Mouse (Mus musculus): ENCODE data around the gene Rap1gds1.

The Rap1gds1 gene

DNA sequence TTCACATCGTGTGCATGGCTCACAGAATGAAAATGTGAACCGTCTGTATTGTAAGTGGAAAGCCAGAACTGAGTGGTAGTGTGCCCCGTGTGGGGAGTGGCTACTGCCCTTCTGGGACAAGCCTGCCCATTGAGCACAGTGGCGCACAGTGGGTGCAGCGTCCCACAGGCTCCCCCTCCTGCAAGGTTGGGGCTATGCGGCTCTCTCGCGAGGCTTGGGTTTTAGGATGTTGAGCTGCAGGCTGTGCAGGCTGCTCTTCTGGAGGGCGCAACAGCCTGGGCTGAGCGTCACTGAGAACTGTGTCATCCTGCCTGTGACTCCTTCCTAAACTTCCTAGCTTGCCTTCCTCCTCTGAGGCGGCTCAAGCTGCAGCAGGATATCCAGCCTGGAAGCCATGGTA, 177.5 kb downstream of the Rap1gds1 start:
- H3K36me3 ChIP-seq (ENCODE audit: control insufficient read depth, insufficient read depth, low read length, poor library complexity, severe bottlenecking): no peaks in the 10 kb centered on the region
- no peak for DNase-seq (ENCODE audit: low read depth, low spot score)
- no peaks in the 10 kb centered on the region for H3K27me3 ChIP-seq (ENCODE audit: control insufficient read depth, insufficient read depth, low read length, poor library complexity, severe bottlenecking)

DNA sequence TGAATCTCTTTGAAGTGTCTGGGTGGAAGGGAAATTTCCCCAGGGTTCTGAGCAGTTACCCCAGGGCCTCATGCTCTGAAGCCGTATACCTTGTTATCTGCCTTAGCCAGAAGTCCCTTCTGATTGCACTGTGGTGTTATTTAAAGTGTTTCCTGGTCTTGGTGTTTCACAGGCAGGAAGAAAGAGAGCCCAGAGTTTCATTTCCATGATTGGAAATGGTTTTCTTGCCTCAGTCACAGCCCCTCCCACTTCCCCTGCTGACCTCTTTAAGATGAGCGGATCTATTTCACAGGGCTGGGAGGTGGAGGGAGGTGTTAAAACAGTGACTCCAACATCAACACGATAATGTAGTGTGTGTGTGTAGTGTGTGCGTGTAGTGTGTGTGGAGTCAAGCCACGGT, 181.5 kb downstream of the Rap1gds1 start:
- H3K27me3 ChIP-seq (ENCODE audit: control insufficient read depth, insufficient read depth, low read length, poor library complexity, severe bottlenecking): no peaks in the 10 kb centered on the region
- H3K36me3 ChIP-seq (ENCODE audit: control insufficient read depth, insufficient read depth, low read length, poor library complexity, severe bottlenecking): no peaks in the 10 kb centered on the region
- no peak for DNase-seq (ENCODE audit: low read depth, low spot score)

DNA sequence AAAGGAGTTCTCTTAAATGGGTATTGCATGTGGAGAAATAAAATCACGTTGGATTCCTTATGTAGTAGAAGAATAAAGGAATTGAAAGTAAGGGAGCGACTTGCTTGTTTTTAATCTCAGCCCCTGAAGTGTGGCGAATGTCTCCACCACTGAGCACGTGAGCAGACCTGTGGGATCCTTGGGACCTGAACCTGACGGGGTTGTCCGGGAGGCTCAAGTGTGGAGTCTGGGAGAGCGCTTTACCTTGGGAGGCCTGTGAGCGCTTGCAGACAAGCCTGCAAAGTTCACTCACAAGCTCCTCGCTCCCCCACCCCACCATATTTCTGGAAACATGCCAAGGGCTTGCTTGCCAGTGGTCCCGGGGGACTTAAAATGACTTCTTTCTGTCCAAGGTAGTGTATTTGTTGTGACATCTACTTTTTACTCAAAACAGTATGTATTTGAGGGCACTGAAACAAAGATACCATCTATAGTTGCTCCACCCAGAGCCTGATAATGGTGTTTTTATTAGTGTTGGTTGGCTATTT, 185.2 kb downstream of the Rap1gds1 start:
- Histone ChIP-seq H3K36me3 (ENCODE audit: control insufficient read depth, insufficient read depth, low read length, poor library complexity, severe bottlenecking) (no peaks in the 10 kb centered on the region), H3K27me3 (ENCODE audit: control insufficient read depth, insufficient read depth, low read length, poor library complexity, severe bottlenecking) (no peaks in the 10 kb centered on the region)
- DNase-seq (ENCODE audit: low read depth, low spot score): no peak

DNA sequence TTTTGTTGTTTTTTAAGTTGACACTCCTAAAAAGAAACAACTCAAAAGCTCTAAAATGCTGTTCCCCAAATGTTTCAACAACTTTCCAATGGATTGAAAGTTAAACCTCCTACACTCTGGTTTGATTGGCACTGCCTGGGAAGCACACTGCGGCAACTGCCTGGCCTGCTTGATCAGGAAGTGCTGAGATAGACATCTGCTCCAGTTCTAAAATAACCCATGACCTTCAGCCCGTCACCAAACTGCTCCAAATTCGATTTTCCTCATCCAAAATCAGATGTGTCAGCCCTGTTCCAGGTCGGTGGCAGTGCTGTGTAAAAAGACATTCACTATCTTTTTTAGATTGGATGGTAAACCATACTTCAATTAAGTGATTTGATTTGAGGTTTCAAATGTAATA, 185.8 kb downstream of the Rap1gds1 start:
- no peaks in the 10 kb centered on the region for H3K27me3 ChIP-seq (ENCODE audit: control insufficient read depth, insufficient read depth, low read length, poor library complexity, severe bottlenecking)
- DNase-seq (ENCODE audit: low read depth, low spot score): no peak

DNA sequence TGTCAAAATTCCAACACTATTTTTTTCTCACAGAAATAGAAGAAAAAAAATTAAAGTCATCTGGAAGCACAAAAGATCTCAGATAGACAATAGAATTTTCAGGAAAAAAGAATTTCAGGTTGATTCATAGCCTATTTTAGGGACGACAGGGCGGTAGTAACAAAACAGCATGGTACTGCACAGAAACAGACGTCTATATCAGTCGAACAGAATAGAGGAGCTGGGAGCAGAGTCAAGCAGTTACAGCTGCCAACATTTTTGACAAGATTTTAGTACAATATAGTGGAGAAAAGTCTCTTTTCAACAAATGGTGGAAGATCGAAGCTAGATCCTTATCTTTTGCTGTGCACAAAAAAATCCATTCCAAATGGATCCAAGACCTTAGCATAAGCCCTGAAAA, 188.9 kb downstream of the Rap1gds1 start:
- Histone ChIP-seq H3K36me3 (ENCODE audit: control insufficient read depth, insufficient read depth, low read length, poor library complexity, severe bottlenecking) (no peaks in the 10 kb centered on the region), H3K27me3 (ENCODE audit: control insufficient read depth, insufficient read depth, low read length, poor library complexity, severe bottlenecking) (no peaks in the 10 kb centered on the region)
- DNase-seq (ENCODE audit: low read depth, low spot score): no peak

More for the DNA sequence above, 185.8 kb downstream of the Rap1gds1 start:
- H3K36me3 ChIP-seq (ENCODE audit: control insufficient read depth, insufficient read depth, low read length, poor library complexity, severe bottlenecking): no peaks in the 10 kb centered on the region

DNA sequence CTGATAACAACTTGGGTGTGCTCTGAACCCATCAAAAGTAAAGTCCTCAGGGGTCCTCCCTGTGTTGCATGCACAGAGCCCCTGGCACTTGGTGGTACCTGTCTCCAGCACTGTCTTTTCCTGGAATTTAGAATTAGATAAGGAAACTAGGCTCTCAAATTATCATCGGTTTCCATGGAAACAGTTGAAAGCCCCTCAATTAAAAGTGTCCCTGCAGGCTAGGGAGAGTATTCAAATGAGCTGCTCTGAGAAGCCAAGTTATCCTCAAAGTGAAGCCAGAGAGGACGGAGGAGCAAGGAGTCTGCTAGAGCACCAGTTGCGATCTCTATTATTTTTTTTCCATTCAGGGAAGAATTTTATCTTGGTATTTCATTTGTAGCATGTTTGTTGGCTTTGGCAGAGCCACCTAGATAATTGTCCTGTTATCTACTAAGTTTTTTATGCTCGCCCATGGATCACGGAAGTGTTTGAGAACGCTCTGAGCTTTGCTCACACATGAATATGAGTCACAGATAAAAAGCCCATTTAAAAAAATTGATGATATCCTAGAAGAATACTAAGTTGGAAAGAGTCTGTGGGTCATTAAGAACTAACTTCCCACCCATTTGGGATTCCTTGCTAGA, 193.2 kb downstream of the Rap1gds1 start:
- no peak for DNase-seq (ENCODE audit: low read depth, low spot score)
- Histone ChIP-seq H3K27me3 (ENCODE audit: control insufficient read depth, insufficient read depth, low read length, poor library complexity, severe bottlenecking) (no peaks in the 10 kb centered on the region), H3K36me3 (ENCODE audit: control insufficient read depth, insufficient read depth, low read length, poor library complexity, severe bottlenecking) (no peaks in the 10 kb centered on the region; the same call in 1 of the 2 replicates)

DNA sequence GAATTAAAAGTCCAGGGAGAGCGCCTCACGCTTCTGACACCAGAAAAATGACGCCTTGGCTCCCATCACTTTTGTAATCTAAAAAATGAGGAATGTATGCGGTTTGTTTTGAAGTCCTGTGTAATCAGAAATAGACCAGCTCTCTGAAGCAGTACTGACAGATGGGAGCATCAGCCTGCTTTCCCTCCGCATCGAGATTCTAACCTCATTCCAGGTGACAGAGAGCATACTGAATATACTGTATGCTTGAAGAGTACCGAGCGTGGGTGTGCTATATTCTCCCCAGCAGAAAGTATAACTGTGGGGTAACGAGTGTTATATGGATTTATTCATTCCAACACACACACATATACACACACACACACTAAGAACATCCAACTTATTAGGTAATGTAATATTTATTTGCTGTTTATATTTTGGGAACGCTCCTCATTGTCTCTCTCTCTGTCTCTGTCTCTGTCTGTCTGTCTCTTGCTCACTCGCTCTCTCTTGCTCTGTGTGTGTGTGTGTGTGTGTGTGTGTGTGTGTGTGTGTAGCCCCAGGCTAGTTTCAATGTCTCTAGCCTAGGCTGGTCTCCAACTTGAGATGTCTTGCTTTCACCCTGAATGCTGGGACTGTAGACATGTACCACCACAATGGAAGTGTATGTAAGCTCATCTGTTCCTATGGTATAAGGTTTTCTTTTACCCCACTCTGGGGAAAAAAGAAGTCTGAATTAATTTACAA, 193.8 kb downstream of the Rap1gds1 start:
- no peaks in the 10 kb centered on the region for H3K27me3 ChIP-seq (ENCODE audit: control insufficient read depth, insufficient read depth, low read length, poor library complexity, severe bottlenecking)
- DNase-seq (ENCODE audit: low read depth, low spot score): no peak

DNA sequence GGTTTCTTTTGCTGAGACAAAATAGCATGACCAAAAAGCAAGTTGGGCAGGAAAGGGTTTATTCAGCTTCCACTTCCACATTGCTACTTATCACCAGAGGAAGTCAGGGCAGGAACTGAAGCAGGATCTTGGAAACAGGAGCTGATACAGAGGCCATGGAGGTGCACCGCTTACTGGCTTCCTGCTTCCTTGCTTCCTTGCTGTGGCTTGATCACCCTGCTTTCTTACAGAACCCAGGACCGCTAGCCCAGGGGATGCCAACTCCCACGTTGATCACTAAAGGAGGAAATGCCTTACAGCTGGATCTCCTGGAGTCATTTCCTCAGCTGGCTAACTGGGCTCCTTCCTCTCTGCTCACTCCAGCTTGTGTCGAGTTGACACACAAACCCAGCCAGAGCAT, 197.3 kb downstream of the Rap1gds1 start:
- no peaks in the 10 kb centered on the region; the same call in 1 of the 2 replicates for H3K36me3 ChIP-seq (ENCODE audit: control insufficient read depth, insufficient read depth, low read length, poor library complexity, severe bottlenecking)
- DNase-seq (ENCODE audit: low read depth, low spot score): no peak
- no peaks in the 10 kb centered on the region for H3K27me3 ChIP-seq (ENCODE audit: control insufficient read depth, insufficient read depth, low read length, poor library complexity, severe bottlenecking)

More for the DNA sequence above, 193.8 kb downstream of the Rap1gds1 start:
- no peaks in the 10 kb centered on the region; the same call in 1 of the 2 replicates for H3K36me3 ChIP-seq (ENCODE audit: control insufficient read depth, insufficient read depth, low read length, poor library complexity, severe bottlenecking)

DNA sequence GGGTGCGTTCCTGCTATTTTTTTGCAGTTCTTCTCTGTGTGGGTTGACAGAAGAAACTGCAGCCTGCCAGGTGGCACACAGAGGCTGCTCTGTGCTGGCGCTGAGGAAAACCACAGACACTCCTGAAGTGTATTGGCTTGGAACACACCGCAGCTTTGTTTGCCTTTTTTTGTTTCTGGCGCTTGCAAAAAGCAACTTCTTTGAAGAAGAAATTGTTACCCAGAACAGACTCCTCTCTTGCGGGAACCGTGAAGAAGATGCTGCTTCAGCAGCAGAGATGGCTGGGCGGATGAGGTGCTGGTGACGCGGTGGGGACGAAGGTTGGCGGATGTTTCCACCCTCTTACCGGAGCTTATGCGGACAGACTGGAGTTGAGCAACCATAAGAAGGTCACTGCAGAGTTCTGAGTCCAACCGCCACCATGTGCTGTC, 198.1 kb downstream of the Rap1gds1 start:
- Histone ChIP-seq H3K36me3 (ENCODE audit: control insufficient read depth, insufficient read depth, low read length, poor library complexity, severe bottlenecking) (no peaks in the 10 kb centered on the region; the same call in 1 of the 2 replicates), H3K27me3 (ENCODE audit: control insufficient read depth, insufficient read depth, low read length, poor library complexity, severe bottlenecking) (no peaks in the 10 kb centered on the region)
- no peak for DNase-seq (ENCODE audit: low read depth, low spot score)

DNA sequence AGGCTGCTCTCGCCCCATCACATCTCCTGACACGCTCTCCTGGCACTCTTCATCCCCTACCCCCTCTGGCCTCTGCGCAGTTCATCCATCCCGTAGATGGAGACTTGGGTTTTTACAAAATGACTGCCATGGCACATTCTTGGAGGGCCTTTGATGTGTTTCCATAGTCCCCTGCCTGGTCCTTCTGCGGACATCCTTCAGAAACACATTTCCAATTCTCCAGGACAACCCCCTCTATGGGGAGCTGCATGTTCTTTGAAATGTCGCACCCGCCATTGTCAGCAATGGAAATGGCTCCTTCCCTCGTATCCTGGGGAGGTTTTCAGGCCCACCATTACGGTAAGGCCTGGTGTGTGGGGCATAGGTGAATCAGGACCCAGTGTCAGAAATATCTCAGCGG, 198.6 kb downstream of the Rap1gds1 start:
- H3K36me3 ChIP-seq (ENCODE audit: control insufficient read depth, insufficient read depth, low read length, poor library complexity, severe bottlenecking): no peaks in the 10 kb centered on the region; the same call in 1 of the 2 replicates
- H3K27me3 ChIP-seq (ENCODE audit: control insufficient read depth, insufficient read depth, low read length, poor library complexity, severe bottlenecking): no peaks in the 10 kb centered on the region
- DNase-seq (ENCODE audit: low read depth, low spot score): no peak

DNA sequence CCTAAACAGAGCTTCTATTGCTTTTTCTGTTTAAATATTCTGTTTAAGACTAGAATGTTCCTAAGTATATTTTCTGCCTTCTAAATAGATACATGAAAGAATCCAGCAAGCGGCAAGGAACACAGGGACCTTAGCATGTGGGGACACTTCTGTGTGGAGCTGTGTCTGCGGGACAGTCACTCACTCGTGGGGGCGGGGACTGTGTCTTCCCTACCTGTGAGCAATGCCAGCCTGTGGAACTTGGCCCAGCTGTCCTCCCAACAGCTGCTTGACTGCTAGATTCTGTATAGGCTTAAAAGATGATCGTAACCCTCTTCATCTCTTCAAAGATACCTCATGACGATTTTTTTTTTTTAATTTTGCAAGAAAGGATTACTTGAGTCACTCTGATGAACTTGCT, 199.1 kb downstream of the Rap1gds1 start:
- no peaks in the 10 kb centered on the region for H3K27me3 ChIP-seq (ENCODE audit: control insufficient read depth, insufficient read depth, low read length, poor library complexity, severe bottlenecking)
- no peaks in the 10 kb centered on the region; the same call in 1 of the 2 replicates for H3K36me3 ChIP-seq (ENCODE audit: control insufficient read depth, insufficient read depth, low read length, poor library complexity, severe bottlenecking)
- no peak for DNase-seq (ENCODE audit: low read depth, low spot score)
